Mouse (Mus musculus) large intestine, adult 2 months (tissue): Measurements from ENCODE around the gene Higd1a. TPM values are rescaled to one million over a fixed set of nuclear protein-coding genes. Genes with fewer than 3 reads are reported as not detected.

Source experiments
- DNase-seq: peaks from one replicate; pipeline ENCODE4 v3.0.0-alpha.2; 2012; ENCODE audit warnings: low read depth, low spot score
- WGBS: fragments of 180-500 bp; shearing (Covaris S2); methylation state at CpG from one replicate; pipeline ENCODE4 v1.1.7; 2018; 5-methylcytosine and 5-hydroxymethylcytosine counted together
- polyA plus RNA-seq: library from polyadenylated mRNA; depleted of rRNA; stranded (reverse); fragments of >200 nt; gene quantifications from 2 replicates; pipeline ENCODE4 v1.2.3, GENCODE M21; 2012; rRNA removed

Gene Higd1a
- 18.4 and 29.0 TPM in 2 replicates for polyA plus RNA-seq

DNA sequence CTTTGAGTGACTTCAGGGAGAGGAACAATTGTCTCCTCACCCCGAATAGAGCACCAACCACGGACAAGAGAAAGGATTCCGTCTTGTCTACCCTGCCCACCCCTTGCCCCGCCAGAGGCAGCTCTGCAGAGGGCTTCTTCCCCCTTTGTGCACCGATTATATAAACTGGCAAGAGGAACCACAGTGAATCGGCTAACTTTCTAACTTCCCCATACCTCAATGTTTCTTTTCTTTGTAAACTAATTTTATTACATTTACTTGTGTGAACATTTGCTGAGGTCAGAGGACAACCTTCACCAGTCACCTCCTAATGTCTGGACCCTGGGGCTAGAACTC lies at the start of gene Higd1a:
Gene Higd1a (minus strand): TSS at position 210 of the 336 bp plus-strand sequence.
- WGBS = 2% methylated on average over 6 of the region's 6 CpGs
- no peak for DNase-seq

DNA sequence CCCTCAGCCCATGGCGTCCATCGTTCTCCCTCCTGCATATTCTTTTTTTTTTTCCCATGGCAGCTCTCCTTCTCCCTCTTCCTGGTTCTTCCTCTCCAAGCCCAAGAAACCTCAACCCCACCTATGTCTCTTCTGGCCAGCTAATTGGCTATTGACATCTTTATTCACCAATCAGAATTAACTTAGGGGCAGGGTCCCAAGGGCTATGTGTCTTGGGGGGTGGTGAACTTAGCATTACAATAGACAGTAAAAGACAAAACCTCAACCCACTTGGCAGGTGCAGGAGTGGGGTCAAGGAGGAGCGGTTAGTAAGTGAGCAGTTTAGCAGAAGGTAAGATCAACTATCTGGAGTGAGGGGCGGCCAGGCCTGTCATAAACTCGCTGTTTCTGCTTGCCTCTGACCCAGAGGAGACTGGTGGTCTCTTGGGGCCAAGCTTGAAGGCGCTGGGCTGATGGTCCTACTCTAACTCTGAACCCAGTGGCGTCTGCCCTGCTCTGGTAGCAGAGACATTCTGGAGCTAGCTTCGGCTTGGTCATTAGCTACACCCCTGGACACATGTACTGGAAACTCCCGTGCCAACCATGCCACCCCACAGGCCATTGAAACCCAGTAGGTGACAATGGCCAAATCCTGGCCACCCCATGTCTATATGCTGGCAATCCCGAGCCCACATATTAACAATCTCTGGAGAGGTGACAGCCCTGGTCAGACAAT lies 49.4 kb upstream of the Higd1a start:
- WGBS = 67% methylated on average over 10 of the region's 10 CpGs
- DNase-seq = no peak

DNA sequence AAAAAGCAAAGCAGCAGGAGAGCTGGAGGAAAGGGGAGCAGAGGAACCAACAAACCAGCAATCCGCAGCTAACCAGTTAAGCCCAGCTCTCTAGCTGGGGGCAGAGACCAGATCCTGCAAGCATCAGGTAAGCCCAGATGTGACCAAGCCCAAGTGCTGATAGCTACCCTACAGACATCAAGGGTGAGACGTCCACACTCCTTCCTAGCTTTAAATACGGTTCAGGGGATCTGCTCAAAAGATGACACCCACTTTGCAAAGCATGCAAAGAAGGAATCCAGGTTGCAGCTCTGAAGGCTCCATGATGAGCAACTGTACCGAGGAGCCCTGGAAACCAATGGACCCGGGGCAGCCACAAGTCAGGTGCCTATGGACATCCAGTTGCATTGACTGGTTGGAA lies 48.3 kb upstream of the Higd1a start:
- WGBS = 78% methylated on average over 5 of the region's 5 CpGs
- DNase-seq = no peak

DNA sequence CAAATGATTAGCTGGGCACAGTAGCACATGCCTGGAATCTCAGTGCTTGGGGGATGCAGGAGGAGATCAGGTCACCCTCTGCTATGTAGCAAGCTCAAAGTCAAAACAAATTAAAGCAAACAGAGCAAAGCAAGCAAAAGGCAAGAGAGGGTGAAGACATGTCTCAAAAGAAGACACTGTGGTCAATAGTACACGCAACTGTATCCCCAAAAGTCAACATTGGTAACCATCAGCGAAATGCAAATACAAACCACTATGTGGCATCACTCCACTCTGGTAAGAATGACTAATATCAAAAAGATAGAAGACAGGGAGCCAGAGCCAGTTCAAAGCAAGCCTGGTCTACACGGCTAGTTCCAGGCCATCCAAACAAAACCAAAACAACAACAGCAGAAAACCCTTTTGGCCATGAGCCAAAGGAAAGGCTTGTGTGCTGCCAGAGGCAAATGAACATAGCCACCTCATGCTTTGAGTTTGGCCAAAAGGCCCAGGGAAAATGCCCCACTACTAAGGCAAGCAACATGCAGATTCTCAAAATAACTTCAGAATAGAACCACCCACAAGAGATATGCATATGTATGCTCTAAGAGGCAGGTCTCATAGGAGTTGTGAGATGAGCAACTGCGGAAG lies 47.5 kb upstream of the Higd1a start:
- DNase-seq = no peak
- 65% methylated on average over 4 of the region's 4 CpGs for WGBS

DNA sequence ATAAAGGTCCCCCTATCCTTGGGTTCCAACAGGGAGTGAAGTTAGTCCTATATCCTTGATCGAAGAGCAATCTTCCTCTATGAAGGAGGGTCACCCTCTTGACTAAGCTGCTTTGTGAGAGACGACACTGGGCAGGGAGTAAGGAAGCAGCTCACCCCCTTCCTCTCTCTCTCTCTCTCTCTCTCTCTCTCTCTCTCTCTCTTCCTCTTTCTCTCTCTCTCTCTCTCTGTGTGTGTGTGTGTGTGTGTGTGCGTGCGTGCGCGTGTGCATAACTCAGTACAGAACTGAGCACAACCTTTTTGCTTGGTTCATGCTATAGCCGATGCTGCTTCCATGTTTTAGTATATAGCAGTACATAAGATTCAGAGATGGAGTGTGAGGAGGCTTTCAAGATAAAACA lies 46.8 kb upstream of the Higd1a start:
- 85% methylated on average over 7 of the region's 7 CpGs for WGBS

DNA sequence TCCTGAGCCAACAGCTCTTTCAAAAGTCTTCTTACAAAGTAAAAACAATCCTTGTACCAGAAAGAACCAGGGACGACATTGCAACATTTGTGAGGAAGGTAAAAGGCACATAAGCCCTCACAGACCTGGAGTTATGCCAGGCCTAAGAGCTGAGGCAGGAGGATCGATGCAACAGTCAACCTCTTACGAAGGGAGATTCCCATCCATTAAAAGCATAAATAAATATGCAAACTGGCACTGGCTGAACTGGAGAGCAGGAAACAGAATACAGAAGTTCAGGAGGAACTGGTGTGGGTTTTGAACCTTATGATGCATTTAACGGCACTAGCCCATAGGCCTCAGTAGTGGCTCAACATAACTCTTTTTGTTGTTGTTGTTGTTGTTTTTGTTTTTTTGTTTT lies 46.2 kb upstream of the Higd1a start:
- no peak for DNase-seq
- 60% methylated on average over 4 of the region's 4 CpGs for WGBS

More for the DNA sequence above, 46.8 kb upstream of the Higd1a start:
- DNase-seq = no peak

DNA sequence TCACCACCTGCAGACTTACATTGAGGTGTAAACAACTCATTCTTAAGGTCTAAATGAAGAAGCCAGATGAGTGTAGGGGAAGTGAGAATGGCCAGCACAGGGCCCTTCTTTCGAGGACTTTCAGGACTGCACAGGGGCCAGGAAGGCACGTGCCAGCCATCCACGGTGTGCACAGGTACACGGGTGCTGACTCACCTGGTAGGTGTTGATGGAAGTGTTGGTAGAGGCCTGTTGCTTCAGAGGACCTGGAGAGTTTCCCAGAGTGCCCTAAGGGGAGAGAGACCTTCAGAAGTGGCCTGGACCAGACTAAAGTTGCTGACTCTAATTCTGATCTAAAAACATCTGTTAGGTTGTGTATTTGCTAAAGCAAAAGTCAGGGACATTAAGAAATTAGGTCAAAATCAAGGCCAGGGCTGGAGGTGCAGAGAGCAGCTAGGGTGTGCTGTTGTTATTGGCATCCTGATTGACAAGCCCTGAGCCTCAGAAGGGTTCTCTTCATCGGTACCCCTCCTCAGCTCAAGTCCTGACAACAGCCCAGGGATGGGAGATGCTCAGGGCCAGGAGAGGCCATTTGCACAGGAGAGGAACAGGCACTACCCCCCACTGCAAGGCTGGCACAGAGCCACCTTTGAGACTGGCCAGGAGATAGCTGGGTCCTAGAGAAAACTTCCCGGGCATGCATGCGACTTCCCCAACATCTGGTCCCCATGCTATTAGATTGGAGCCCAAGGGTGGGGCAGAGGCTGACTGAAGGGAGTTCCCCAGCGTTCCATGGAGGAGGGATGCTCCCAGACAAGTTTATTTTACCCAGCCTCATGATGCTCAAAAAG lies 45.5 kb upstream of the Higd1a start:
- WGBS = 53% methylated on average over 8 of the region's 8 CpGs
- no peak for DNase-seq

DNA sequence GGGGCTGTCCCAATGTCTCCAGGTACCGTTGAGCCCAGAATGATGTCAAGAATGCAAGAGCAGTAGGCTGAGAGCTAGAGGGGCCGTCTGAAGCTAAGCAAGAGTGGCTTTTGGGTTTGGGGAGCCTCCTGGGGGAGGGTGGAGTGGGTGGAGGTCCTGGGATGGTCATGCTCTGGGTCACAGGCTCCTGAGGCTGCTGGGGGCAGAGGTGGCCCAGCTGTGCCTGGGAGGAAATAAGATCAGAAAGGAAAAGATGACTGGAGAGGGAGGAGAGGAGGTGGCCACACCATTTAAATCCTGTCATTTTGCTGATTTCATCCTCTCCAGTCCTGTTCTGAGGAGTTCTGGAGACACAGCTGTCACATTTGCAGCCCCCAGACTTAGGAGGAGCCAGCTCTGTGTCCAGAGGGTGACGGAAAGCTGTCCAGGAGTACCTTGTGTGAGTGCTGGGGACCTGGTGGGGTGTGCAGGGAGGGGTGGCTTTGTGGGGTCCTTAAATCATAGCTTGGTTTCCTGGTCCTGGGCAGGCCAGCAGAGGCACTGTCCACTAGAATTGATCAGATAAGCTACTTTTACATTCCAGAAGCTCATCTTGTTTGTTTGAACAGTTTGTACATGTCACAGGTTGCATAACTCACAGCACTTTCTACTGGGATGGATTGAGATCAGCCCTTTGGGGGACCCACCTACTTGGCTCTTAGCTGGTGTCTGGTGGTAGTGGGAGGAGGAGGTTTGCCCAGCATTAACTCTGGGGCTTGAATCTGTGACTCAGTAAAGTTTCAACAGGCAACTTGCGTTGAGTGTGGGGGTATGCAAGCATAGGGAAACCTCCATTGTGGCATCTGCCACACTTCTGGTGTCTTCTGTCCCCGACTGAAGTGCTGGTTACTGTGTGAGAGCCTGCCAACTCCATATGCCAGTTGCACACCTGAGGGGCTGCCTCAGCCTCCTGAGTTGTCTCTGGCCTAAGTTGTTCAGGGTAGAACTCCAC lies 43.8 kb upstream of the Higd1a start:
- DNase-seq = no peak
- 78% methylated on average over 5 of the region's 5 CpGs for WGBS

DNA sequence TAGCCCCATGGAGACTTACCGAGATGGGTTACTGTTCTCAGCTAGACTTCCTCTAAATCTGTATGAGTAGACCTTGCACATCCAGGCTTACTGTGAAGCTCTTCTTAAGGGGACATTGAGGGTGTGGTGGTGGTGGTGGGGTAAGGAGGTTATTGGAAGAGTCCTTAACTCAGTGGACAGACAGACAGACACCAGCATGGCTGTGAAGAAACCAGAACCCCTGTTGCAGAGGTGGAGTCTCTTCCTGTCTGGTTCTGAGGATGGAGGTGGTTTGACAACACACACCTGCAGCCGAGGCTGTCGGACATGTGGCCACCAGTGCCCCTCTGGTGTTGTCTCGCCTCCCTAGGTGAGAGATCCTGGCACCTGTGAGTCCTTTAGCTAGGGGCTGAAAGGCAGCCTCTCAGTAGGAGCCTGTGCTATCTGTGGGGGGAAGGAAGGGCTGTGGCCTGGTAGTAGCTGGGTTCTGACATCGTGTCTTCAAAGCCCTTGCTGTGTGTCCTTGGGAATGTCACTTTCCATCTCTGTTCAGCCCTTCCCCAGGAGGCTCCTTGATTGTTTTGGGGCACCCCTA lies 42.2 kb upstream of the Higd1a start:
- WGBS = 71% methylated on average over 5 of the region's 5 CpGs
- no peak for DNase-seq

DNA sequence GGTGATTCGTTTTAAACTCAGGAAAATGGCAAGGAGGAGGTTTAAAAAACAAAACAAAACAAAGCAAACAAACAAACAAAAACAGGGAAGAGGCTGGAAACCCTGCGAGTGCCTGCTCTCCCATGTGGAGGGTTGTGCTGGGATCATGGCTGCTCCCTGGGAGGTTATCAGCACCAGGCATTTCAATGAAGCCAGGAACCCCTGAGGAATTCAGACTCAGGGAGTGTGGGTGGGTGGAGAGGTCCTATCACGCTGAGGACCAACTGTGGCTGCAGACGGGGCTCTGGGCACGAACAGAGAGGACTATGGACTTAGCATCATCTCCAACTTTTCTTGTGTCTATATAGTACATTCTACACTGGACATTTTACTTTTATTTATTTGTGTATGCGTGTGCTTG lies 41.1 kb upstream of the Higd1a start:
- WGBS = 62% methylated on average over 6 of the region's 6 CpGs
- no peak for DNase-seq

DNA sequence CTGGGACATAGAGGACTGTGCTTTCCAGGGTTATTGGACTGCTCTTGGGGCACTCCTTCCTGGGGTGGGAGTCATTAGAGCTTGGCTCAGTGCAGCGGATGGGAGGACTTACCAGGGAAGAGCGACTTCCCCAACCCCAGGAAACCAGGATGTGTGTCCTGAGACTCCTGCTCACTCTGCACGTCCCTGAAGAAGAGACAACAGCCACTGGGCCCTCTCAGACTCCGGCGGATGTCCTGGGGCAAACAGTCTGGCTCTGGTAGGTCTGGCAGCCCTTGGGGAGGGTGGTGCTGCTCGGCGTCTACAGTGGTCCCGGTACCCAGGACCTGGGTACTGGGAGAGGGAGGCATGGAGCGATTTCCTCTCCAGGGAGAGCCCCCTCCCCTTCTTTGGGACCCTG lies 40.1 kb upstream of the Higd1a start, which contains the start of gene Ackr2:
Gene Ackr2 (plus strand): TSS at position 111 of the 400 bp plus-strand sequence.
- 82% methylated on average over 9 of the region's 9 CpGs for WGBS
- DNase-seq = no peak

DNA sequence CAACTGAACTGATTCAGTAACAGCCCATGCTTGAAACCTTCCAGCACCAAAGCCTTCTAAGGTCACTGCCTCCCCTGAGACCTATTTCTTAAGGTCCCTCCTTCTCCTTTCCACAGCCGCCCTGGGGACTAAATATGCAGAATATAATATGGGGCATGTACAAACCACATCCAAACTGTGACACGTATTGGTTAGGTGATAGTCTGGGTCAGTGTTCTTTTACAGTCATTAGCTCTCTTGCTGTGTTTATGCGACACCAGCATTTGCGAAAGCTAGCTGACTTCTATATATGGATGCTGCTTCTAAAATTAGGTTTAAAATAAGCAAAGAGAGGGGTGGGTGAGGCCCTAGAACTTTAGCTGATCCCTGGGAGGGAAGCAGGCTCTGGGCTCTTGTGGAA lies 38.7 kb upstream of the Higd1a start:
- WGBS = 57% methylated on average over 4 of the region's 4 CpGs
- no peak for DNase-seq

DNA sequence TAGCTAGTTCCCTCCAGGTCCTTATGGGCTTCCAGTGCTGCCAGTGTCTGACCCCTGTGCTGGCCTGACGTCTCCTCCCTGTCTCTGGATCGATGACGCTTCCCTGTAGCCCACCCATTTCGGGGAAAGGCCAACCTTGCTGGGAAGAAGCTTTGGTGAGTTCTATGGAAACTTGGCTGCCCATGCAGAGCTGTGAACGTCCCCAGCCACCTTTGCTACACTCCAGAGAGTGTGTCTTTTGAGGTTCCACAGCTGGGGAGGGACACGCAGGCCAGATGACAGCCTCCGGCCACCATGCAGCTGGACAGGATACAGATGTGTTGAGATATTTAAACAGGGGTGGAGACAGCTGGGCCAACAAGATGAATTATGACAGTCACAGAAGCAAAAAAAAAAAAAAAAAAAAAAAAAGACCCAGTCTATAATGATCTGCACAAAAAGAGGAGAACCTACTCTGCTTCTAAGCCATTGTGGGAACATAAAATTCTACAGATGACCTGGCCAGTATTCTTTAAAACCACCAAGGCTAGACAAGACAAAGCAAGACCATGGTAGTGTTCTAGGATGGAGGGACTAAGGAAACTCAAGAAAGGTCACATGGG lies 37.3 kb upstream of the Higd1a start:
- no peak for DNase-seq
- 60% methylated on average over 7 of the region's 7 CpGs for WGBS

DNA sequence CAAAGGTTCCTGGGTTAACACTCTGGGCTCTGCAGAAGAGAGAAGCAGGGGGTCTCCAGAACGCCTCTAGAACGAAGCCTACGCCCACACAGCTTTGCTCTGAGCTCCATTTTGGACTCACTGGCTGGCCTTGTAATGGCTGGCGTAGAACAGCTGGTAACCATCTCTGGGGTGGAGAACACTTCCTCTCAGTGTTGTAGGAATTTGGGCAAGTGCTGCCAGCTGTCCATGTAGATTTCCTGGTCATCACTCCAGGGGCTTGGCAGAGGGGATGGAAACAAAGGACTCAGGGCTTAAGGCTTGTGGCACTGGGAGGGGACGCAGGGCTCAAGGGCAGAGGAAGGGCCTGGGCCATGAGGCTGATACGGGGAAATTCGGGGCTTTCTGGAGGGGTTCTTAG lies 36.3 kb upstream of the Higd1a start:
- 76% methylated on average over 7 of the region's 7 CpGs for whole genome bisulfite sequencing
- no peak for DNase-seq

DNA sequence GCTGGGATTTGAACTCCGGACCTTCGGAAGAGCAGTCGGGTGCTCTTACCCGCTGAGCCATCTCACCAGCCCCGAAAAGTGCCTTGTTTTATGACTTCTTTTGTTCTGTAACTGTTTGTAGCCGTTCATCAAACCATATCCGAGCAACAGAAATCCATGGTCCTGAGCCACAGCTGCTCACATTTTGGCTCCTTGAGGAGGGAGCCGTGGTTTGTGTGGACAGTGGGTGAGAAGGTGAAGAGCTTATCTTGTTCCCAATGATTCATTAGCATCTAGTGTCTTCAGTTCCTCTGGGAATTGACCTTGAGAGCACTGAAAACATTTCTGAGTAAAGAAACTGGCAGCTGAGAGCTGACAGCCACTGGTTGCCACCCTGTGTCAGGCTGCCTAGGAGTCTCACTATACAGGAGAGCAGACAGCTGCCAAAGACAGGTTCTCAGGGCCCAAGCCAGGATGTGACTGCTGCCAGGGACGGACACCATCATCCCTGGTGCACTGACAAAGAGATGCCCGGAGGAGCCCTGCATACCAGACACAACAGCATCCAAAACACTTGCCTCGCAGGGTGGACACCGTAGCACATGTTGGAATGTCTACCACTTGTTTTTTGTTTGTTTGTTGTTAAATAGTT lies 34.0 kb upstream of the Higd1a start:
- DNase-seq = no peak
- 79% methylated on average over 12 of the region's 12 CpGs for WGBS

DNA sequence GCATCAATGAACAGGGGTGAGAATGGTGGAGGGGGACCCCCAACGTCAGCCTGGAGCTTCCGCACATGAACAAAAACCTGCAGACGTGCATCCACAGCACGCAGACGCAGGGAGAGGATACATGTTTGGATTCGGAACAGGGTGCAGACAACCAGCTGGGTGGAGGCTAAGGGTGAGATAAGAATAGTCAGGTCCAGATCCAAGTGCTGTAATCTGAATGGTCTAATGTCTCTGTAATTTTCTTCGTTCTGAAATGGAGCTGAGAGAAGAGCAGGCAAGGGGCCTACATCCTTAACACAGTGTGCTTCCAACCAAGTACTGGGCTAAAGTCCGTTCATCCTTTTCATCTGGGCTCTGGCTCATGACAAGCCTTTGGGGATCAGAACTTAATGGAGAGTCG lies 33.1 kb upstream of the Higd1a start:
- no peak for DNase-seq
- WGBS = 90% methylated on average over 9 of the region's 9 CpGs

DNA sequence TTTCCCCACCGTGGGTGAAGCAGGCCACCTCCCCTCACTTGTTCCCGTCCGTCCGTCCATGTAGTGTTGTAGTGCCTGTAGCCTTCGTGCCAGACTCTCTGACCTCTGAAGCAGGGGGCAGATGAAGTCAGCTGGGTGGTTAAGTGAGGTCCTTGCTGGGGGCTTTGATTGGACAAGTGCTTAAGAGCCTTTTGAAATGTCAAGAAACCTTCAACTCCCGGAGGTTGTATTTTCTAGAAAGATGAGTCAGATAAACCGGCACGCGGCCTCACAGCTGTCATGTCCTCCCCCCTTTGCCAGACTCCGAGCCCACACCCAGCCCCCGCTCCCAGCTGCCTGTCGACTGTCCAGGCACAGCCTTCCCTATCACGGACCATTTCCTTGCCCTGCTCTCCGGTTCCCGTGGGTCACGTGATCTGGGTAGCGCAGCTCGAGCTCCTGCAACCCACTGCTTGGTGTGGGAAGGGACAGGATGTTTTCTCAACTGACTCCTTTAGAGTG lies 32.3 kb upstream of the Higd1a start:
- 32% methylated on average over 18 of the region's 18 CpGs for WGBS

DNA sequence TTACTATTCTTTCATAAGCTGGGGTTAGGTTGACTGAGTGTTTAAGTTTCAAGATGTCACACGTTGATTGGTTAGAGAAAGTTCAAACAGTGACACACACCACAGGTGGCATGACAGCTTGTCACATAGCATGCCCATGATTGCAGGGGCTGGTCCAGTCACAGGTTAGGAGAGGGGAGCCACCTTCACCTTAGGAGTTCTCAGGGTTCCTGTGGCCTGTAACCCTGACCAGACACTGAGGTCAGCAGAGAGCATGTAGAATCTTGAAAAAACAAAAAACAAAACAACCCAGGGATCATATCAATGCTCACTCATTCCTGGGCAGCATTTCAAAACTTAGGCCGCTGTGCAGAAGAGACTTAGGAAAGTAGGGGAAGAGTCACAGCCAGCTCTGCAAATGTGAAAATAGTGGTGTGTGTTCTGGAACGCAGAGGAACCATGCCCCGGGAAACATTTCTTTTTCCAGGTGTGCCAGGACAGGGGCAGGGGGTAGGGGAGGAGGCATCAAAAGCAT lies 31.8 kb upstream of the Higd1a start:
- DNase-seq = no peak
- 41% methylated on average over 4 of the region's 4 CpGs for WGBS

More for the DNA sequence above, 32.3 kb upstream of the Higd1a start:
- no peak for DNase-seq
